Mouse (Mus musculus) heart, adult 2 months (tissue): ENCODE data around the gene C1qtnf7.

Source experiments
- CTCF ChIP-seq: fragments of 200-600 bp; IDR thresholded peaks from 2 replicates; pipeline ENCODE4 v1.8.1; 2022; ENCODE audit warnings: antibody characterized with exemption, mild to moderate bottlenecking, moderate library complexity
- EP300 ChIP-seq: fragments of 200-500 bp; IDR thresholded peaks from 2 replicates; pipeline ENCODE4 v1.6.1; 2011; ENCODE audit warnings: low read depth, low read length, control low read depth; ENCODE audit not compliant: insufficient read depth
- POLR2A ChIP-seq: fragments of 200-500 bp; IDR thresholded peaks from 2 replicates; pipeline ENCODE4 v1.6.1; 2011; ENCODE audit warnings: mild to moderate bottlenecking, low read depth, low read length, control low read depth; ENCODE audit not compliant: insufficient read depth

DNA sequence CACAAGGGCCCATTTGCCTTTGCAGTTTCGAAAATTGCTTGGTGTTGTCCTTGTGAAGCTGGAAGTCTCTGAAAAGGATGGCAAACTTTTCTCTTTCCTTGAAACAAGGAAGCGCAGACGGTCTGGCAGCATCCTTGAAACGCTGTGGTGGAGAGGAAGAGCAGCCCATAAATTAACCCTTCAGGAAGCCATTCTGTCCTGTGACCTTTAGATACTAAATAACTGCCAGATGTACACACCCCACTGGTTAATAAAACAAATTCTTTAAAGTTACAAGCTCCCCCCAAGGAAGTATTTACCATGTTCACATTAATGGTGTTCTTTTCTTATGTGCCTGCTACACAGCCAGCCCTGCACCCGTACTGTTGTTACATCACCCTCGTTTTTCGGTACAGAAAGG is 6.0 kb downstream of the C1qtnf7 start:
- TF ChIP-seq POLR2A (no peak), CTCF (no peak), EP300 (no peak)
